Mouse (Mus musculus): ENCODE measurements around the gene Trim11. TPM values are rescaled to one million over a fixed set of nuclear protein-coding genes. Genes with fewer than 3 reads are reported as not detected.

Trim11 gene
- polyA plus RNA-seq (2015; fragmentation: Nextera tagmentation; extraction: Ambion mirVana), result 8.6 and 9.1 TPM in 2 replicates

GRCm38 (mm10) chr11:58978027-58978705, at the start of gene Trim11:
Gene Trim11 (plus strand): TSS chr11:58978093.
- peaks cover 66% of the 10 kb centered on the region for H3K4me1 ChIP-seq (replicated peaks)
- H3K9ac ChIP-seq, result peak within 1 kb of the TSS; percentile 87
- peaks cover 21% of the 10 kb centered on the region for H3K36me3 ChIP-seq (replicated peaks)
- H3K27ac ChIP-seq (replicated peaks), result peak within 1 kb of the TSS; percentile 83
- no peaks in the 10 kb centered on the region for H3K27me3 ChIP-seq
- peak within 1 kb of the TSS; percentile 90 for H3K4me3 ChIP-seq (replicated peaks)
- H3K4me2 ChIP-seq, result peak within 1 kb of the TSS; percentile 95
- peak; percentile 56 for ATAC-seq (ENCODE audit: insufficient read depth)
- H3K9me3 ChIP-seq (replicated peaks), result no peaks in the 10 kb centered on the region
- WGBS (ENCODE audit: insufficient replicate concordance), result under 1% methylated on average over 64 of the region's 64 CpGs

- 62% methylated on average over 4 of the region's 4 CpGs for WGBS (ENCODE audit: insufficient replicate concordance)
- peaks cover 50% of the 10 kb centered on the region for H3K4me1 ChIP-seq (replicated peaks)
These were observed 48.8 kb upstream of the Trim11 start for GRCm38 (mm10) chr11:58929055-58929454.

GRCm38 (mm10) chr11:58929641-58930040, 48.3 kb upstream of the Trim11 start:
- ATAC-seq (ENCODE audit: insufficient read depth), result no peak
- no peak overlapping the region for H3K4me3 ChIP-seq (replicated peaks)
- H3K27me3 ChIP-seq, result no peaks in the 10 kb centered on the region
- H3K27ac ChIP-seq (replicated peaks), result peak overlapping the region; percentile 86
- peaks cover 50% of the 10 kb centered on the region for H3K4me1 ChIP-seq (replicated peaks)
- H3K36me3 ChIP-seq (replicated peaks), result peaks cover 45% of the 10 kb centered on the region
- H3K9me3 ChIP-seq (replicated peaks), result no peaks in the 10 kb centered on the region
- 0 out of 2 replicates have a peak overlapping the region, but pooled peaks have one; percentile 6 for H3K9ac ChIP-seq
- 43% methylated on average over 3 of the region's 3 CpGs for WGBS (ENCODE audit: insufficient replicate concordance)
- H3K4me2 ChIP-seq, result no peak overlapping the region

More at GRCm38 (mm10) chr11:58929055-58929454, 48.8 kb upstream of the Trim11 start:
- no peak for ATAC-seq (ENCODE audit: insufficient read depth)
- peak overlapping the region; percentile 86 for H3K27ac ChIP-seq (replicated peaks)
- no peak overlapping the region for H3K4me2 ChIP-seq
- H3K9me3 ChIP-seq (replicated peaks), result no peaks in the 10 kb centered on the region
- peaks cover 43% of the 10 kb centered on the region for H3K36me3 ChIP-seq (replicated peaks)
- H3K9ac ChIP-seq, result no peak overlapping the region
- no peak overlapping the region for H3K4me3 ChIP-seq (replicated peaks)
- H3K27me3 ChIP-seq, result no peaks in the 10 kb centered on the region

- no peaks in the 10 kb centered on the region for H3K9me3 ChIP-seq (replicated peaks)
- no peaks in the 10 kb centered on the region for H3K27me3 ChIP-seq
- no peak overlapping the region for H3K4me3 ChIP-seq (replicated peaks)
- H3K4me2 ChIP-seq, result 0 out of 2 replicates have a peak overlapping the region, but pooled peaks have one; percentile 4
- no peak overlapping the region for H3K9ac ChIP-seq
- WGBS (ENCODE audit: insufficient replicate concordance), result 23% methylated on average over 3 of the region's 3 CpGs
- H3K36me3 ChIP-seq (replicated peaks), result peaks cover 44% of the 10 kb centered on the region
- H3K4me1 ChIP-seq (replicated peaks), result peaks cover 50% of the 10 kb centered on the region
- peak overlapping the region; percentile 86 for H3K27ac ChIP-seq (replicated peaks)
- ATAC-seq (ENCODE audit: insufficient read depth), result no peak
These were observed 47.6 kb upstream of the Trim11 start for GRCm38 (mm10) chr11:58930254-58930653.

GRCm38 (mm10) chr11:58931576-58931975, 46.3 kb upstream of the Trim11 start:
- no peaks in the 10 kb centered on the region for H3K9me3 ChIP-seq (replicated peaks)
- ATAC-seq (ENCODE audit: insufficient read depth), result no peak
- 64% methylated on average over 4 of the region's 4 CpGs for WGBS (ENCODE audit: insufficient replicate concordance)
- peaks cover 60% of the 10 kb centered on the region for H3K4me1 ChIP-seq (replicated peaks)
- no peak overlapping the region for H3K9ac ChIP-seq
- no peak overlapping the region for H3K4me3 ChIP-seq (replicated peaks)
- H3K36me3 ChIP-seq (replicated peaks), result peaks cover 54% of the 10 kb centered on the region
- H3K27ac ChIP-seq (replicated peaks), result 0 out of 2 replicates have a peak overlapping the region, but pooled peaks have one; percentile 86
- no peaks in the 10 kb centered on the region for H3K27me3 ChIP-seq
- H3K4me2 ChIP-seq, result no peak overlapping the region

- WGBS (ENCODE audit: insufficient replicate concordance), result 2% methylated on average over 13 of the region's 13 CpGs
- Histone ChIP-seq H3K36me3 (replicated peaks) (peaks cover 41% of the 10 kb centered on the region), H3K27ac (replicated peaks) (peak overlapping the region; percentile 96), H3K9ac (peak overlapping the region; percentile 97), H3K27me3 (peaks cover 11% of the 10 kb centered on the region), H3K4me2 (peak overlapping the region; percentile 96), H3K4me3 (replicated peaks) (peak overlapping the region; percentile 94), H3K9me3 (replicated peaks) (no peaks in the 10 kb centered on the region), H3K4me1 (replicated peaks) (peaks cover 34% of the 10 kb centered on the region)
- peak; percentile 32 for ATAC-seq (ENCODE audit: insufficient read depth)
These were observed 40.0 kb upstream of the Trim11 start for GRCm38 (mm10) chr11:58937909-58938308.

GRCm38 (mm10) chr11:58938322-58939087, 39.4 kb upstream of the Trim11 start, which contains the start of gene Rnf187:
Gene Rnf187 (minus strand): TSS chr11:58938916.
- H3K36me3 ChIP-seq (replicated peaks), result peaks cover 35% of the 10 kb centered on the region
- peak within 1 kb of the TSS; percentile 97 for H3K9ac ChIP-seq
- ATAC-seq (ENCODE audit: insufficient read depth), result peak; percentile 95
- peak within 1 kb of the TSS; percentile 94 for H3K4me3 ChIP-seq (replicated peaks)
- no peaks in the 10 kb centered on the region for H3K9me3 ChIP-seq (replicated peaks)
- H3K4me2 ChIP-seq, result peak within 1 kb of the TSS; percentile 96
- WGBS (ENCODE audit: insufficient replicate concordance), result under 1% methylated on average over 95 of the region's 95 CpGs
- peaks cover 17% of the 10 kb centered on the region for H3K27me3 ChIP-seq
- H3K4me1 ChIP-seq (replicated peaks), result peaks cover 34% of the 10 kb centered on the region
- H3K27ac ChIP-seq (replicated peaks), result peak within 1 kb of the TSS; percentile 96

- no peak for ATAC-seq (ENCODE audit: insufficient read depth)
- Histone ChIP-seq H3K9ac (peak overlapping the region; percentile 97), H3K9me3 (replicated peaks) (no peaks in the 10 kb centered on the region), H3K4me1 (replicated peaks) (peaks cover 34% of the 10 kb centered on the region), H3K27me3 (peaks cover 22% of the 10 kb centered on the region), H3K4me2 (peak overlapping the region; percentile 96), H3K4me3 (replicated peaks) (peak overlapping the region; percentile 94), H3K27ac (replicated peaks) (peak overlapping the region; percentile 96), H3K36me3 (replicated peaks) (peaks cover 29% of the 10 kb centered on the region)
- WGBS (ENCODE audit: insufficient replicate concordance), result 22% methylated on average over 6 of the region's 6 CpGs
These were observed 38.8 kb upstream of the Trim11 start for GRCm38 (mm10) chr11:58939088-58939439.

GRCm38 (mm10) chr11:58944136-58944535, 33.8 kb upstream of the Trim11 start:
- Histone ChIP-seq H3K9me3 (replicated peaks) (no peaks in the 10 kb centered on the region), H3K9ac (no peak overlapping the region), H3K27ac (replicated peaks) (no peak overlapping the region), H3K4me3 (replicated peaks) (no peak overlapping the region), H3K36me3 (replicated peaks) (no peaks in the 10 kb centered on the region), H3K27me3 (peaks cover 70% of the 10 kb centered on the region), H3K4me1 (replicated peaks) (peaks cover 20% of the 10 kb centered on the region), H3K4me2 (no peak overlapping the region)
- no peak for ATAC-seq (ENCODE audit: insufficient read depth)
- 69% methylated on average over 5 of the region's 5 CpGs for WGBS (ENCODE audit: insufficient replicate concordance)

GRCm38 (mm10) chr11:58947306-58947705, 30.6 kb upstream of the Trim11 start:
- Histone ChIP-seq H3K9me3 (replicated peaks) (no peaks in the 10 kb centered on the region), H3K36me3 (replicated peaks) (no peaks in the 10 kb centered on the region), H3K4me1 (replicated peaks) (peaks cover 28% of the 10 kb centered on the region), H3K27me3 (peaks cover 97% of the 10 kb centered on the region), H3K27ac (replicated peaks) (no peak overlapping the region), H3K4me3 (replicated peaks) (no peak overlapping the region), H3K4me2 (no peak overlapping the region), H3K9ac (no peak overlapping the region)
- 67% methylated on average over 3 of the region's 3 CpGs for WGBS (ENCODE audit: insufficient replicate concordance)
- no peak for ATAC-seq (ENCODE audit: insufficient read depth)

Data from liver, embryonic 15.5 days (tissue).